Comparison of ENCODE assay signal across 39 mouse cellular contexts in genomic region chr15:80579121-80579520, GRCm38 (mm10). TPM values are rescaled to one million over a fixed set of nuclear protein-coding genes. Genes with fewer than 3 reads are reported as not detected.
"Had no signal": no experiment of that assay in that cellular context is flagged by ENCODE, and none has a peak within 500 bp of the region (broad histone marks: within the 10 kb centered on the region; RNA-seq: fewer than 3 reads in every experiment).

No protein-coding gene starts in this region.

- H3K9ac ChIP-seq: heart, embryonic 12.5 days; hindbrain, embryonic 12.5 days; hindbrain, embryonic 15.5 days; kidney, embryonic 15.5 days; limb, embryonic 12.5 days; liver, embryonic 13.5 days; liver, embryonic 15.5 days had no signal

- H3K4me3 ChIP-seq: heart, embryonic 10.5 days; heart, embryonic 12.5 days; hindbrain, embryonic 10.5 days; hindbrain, embryonic 12.5 days; hindbrain, embryonic 15.5 days; kidney, embryonic 15.5 days; left cerebral cortex, adult 2 months; limb, embryonic 10.5 days; limb, embryonic 12.5 days; liver, embryonic 13.5 days; liver, embryonic 15.5 days had no signal

- H3K4me2 ChIP-seq: heart, embryonic 12.5 days; hindbrain, embryonic 12.5 days; hindbrain, embryonic 15.5 days; kidney, embryonic 15.5 days; limb, embryonic 12.5 days; liver, embryonic 11.5 days; liver, embryonic 13.5 days; liver, embryonic 15.5 days had no signal

- ATAC-seq: intestine, embryonic 16.5 days had no signal

- H3K27me3 ChIP-seq: hindbrain, embryonic 15.5 days had no signal

- H3K36me3 ChIP-seq: heart, embryonic 10.5 days; heart, embryonic 12.5 days; hindbrain, embryonic 10.5 days; hindbrain, embryonic 12.5 days; hindbrain, embryonic 15.5 days; kidney, embryonic 15.5 days; limb, embryonic 10.5 days; limb, embryonic 12.5 days; liver, embryonic 13.5 days; liver, embryonic 15.5 days had no signal

- H3K27ac ChIP-seq: heart, embryonic 10.5 days; hindbrain, embryonic 10.5 days; hindbrain, embryonic 12.5 days; hindbrain, embryonic 15.5 days; kidney, embryonic 15.5 days; kidney, postnatal 0 days; left cerebral cortex, adult 2 months; limb, embryonic 10.5 days; limb, embryonic 12.5 days; liver, embryonic 13.5 days; liver, embryonic 15.5 days had no signal

- H3K4me1 ChIP-seq: kidney, embryonic 15.5 days; limb, embryonic 10.5 days; limb, embryonic 12.5 days had no signal

- H3K9me3 ChIP-seq: heart, embryonic 10.5 days; heart, embryonic 12.5 days; hindbrain, embryonic 10.5 days; hindbrain, embryonic 12.5 days; hindbrain, embryonic 15.5 days; kidney, embryonic 15.5 days; limb, embryonic 10.5 days; limb, embryonic 12.5 days; liver, embryonic 13.5 days; liver, embryonic 15.5 days had no signal

- DNase-seq: gastrocnemius, postnatal 14 days; gastrocnemius, postnatal 36 days; heart, adult 18-20 months; heart, postnatal 10 days; heart, postnatal 4 days; kidney, adult 11 months; kidney, adult 2 months; kidney, adult 9 months; kidney, postnatal 14 days; kidney, postnatal 36 days; liver; liver, embryonic 13.5 days had no signal

RNA-seq across cellular contexts. Expression of gene Enthd1, which starts 14.2 kb away (rescaled TPM):
- total RNA-seq: gastrocnemius, adult 18-20 months; gastrocnemius, adult 8-10 months; gastrocnemius, postnatal 14 days; gastrocnemius, postnatal 36 days; granulocyte monocyte progenitor cell, adult 5-6 weeks; heart, adult 18-20 months; heart, adult 8-10 months; heart, postnatal 10 days; heart, postnatal 25 days; heart, postnatal 4 days; layer of hippocampus, adult 18-20 months; layer of hippocampus, adult 8-10 months; layer of hippocampus, postnatal 10 days; layer of hippocampus, postnatal 25 days; left cerebral cortex, adult 2 months; left cerebral cortex, postnatal 36 days had no signal
- polyA plus RNA-seq: heart, embryonic 10.5 days; heart, embryonic 12.5 days; heart, embryonic 14.5 days; heart, embryonic 16.5 days; hindbrain, embryonic 10.5 days; hindbrain, embryonic 12.5 days; hindbrain, embryonic 15.5 days; intestine, embryonic 14.5 days; intestine, embryonic 16.5 days; kidney, adult 2 months; kidney, embryonic 15.5 days; kidney, postnatal 0 days; large intestine, adult 2 months; limb, embryonic 10.5 days; limb, embryonic 12.5 days; liver, embryonic 11.5 days; liver, embryonic 13.5 days; liver, embryonic 15.5 days had no signal
